Mouse (Mus musculus) kidney, adult 8-10 months (tissue): ENCODE data around the gene Tex13a.

Source experiments
- DNase-seq, 2 experiments: peaks; one replicate each; pipeline ENCODE4 v3.0.0; 2022

The Tex13a gene

DNA sequence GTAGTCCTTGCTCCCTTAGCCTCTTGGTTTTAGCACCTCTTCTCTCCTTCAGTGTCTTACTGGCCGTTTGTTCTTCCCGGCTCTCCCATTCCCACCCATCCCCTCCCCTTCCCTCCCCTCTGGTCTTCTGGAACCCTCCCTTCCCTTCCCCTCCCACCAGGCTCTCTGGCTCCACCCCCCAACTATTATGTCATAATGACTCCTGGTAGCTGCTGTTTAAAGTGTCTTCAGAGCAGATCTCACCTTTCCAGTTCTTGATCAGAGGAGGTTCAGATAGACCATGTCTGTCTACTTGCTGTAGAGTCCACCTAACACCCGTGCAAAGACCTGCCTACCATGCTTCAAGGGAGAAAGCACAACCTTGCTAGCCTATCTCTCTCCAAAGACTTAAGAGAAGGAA, at the start of gene Tex13a:
Gene Tex13a (minus strand): TSS at position 101 of the 400 bp plus-strand sequence.
- DNase-seq: no peak

GRCm38 (mm10) chrX:138234626-138235025, 25.2 kb upstream of the Tex13a start:
- DNase-seq: no peak

DNA sequence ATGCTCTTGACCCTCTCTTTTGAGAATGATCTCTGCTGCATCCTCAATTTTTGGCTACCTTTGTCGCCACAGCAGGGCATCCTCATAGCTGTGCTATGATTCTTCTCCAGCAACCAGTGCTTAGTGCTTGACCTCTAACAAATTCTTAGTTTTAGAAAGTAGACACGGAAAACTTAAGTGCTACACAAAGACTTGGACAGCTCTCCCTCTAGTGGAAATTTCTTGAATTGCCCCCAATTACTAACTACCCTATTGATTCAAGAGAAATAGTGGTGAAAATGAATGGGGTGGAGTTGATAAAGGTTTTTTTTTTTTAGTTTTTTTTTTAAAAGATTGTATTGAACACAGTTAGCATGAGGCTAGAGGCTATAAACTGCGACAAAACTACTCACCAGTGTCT, 39.2 kb downstream of the Tex13a start:
- no peak for DNase-seq
